Mouse (Mus musculus): ENCODE data around the gene Cyba. TPM values are rescaled to one million over a fixed set of nuclear protein-coding genes. Genes with fewer than 3 reads are reported as not detected.

Gene Cyba
- polyA plus RNA-seq, 1 experiment from 2014 or later, result 349 TPM

DNA sequence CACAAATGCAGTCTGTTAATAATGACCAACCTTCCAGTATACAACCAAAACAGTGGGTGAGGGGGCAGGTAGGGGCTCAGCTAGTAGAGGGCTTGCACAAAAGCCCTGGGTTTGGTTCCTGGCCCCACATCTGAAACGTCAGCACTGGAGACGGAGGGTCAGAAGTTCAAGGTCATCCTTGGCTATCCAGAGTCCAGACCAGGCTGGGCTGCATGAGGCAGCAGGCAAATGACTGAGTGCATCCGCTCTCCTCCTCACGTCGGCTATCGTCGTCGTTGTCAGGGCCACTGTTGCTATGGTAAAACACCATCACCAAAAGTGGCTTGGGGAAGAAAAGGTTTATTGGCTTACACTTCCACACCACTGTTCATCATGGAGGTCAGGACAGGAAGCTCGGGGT lies 18.4 kb downstream of the Cyba start:
- no peaks in the 10 kb centered on the region for H3K27me3 ChIP-seq (replicated peaks; ENCODE audit: control insufficient read depth, insufficient read depth, low read length)
- no peak overlapping the region for H3K4me3 ChIP-seq (ENCODE audit: low read length)
- H3K9ac ChIP-seq (ENCODE audit: low read depth, low read length), result no peak overlapping the region
- WGBS, result 79% methylated on average over 9 of the region's 9 CpGs
- no peaks in the 10 kb centered on the region for H3K9me3 ChIP-seq (ENCODE audit: control insufficient read depth, low read length)
- no peak overlapping the region for H3K4me2 ChIP-seq (ENCODE audit: low read depth, low read length)
- H3K36me3 ChIP-seq (ENCODE audit: control insufficient read depth, insufficient read depth, low read length), result peaks cover 26% of the 10 kb centered on the region
- H3K4me1 ChIP-seq (ENCODE audit: control insufficient read depth, insufficient read depth, low read length), result no peaks in the 10 kb centered on the region
- no peak overlapping the region for H3K27ac ChIP-seq (ENCODE audit: low read length)
- ATAC-seq, result no peak

DNA sequence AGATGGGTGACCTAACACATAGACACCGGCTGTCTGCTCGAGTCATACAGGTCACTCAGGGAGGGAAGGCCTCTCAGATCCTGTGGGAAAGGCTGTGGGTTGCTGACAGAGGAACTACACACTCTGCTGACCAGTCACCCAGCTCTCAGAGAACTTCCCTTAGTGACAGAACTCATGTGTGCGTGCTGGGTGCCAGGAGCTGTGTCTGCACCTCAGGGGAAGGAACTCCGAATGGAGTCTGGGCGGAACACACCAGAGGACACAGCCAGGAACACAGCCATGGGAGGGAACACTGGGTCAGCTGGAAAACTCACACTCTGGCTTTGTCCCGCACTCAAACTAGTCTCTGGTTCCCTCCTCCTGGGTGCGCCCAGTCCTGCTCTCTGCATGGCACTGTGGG lies 25.1 kb downstream of the Cyba start:
- peaks cover 54% of the 10 kb centered on the region for H3K36me3 ChIP-seq (ENCODE audit: control insufficient read depth, insufficient read depth, low read length)
- H3K27ac ChIP-seq (ENCODE audit: low read length), result no peak overlapping the region
- no peaks in the 10 kb centered on the region for H3K9me3 ChIP-seq (ENCODE audit: control insufficient read depth, low read length)
- no peak for ATAC-seq
- 0 out of 2 replicates have a peak, but pooled peaks cover 3% of the 10 kb centered on the region for H3K4me1 ChIP-seq (ENCODE audit: control insufficient read depth, insufficient read depth, low read length)
- WGBS, result 90% methylated on average over 7 of the region's 7 CpGs
- H3K27me3 ChIP-seq (replicated peaks; ENCODE audit: control insufficient read depth, insufficient read depth, low read length), result no peaks in the 10 kb centered on the region
- H3K4me2 ChIP-seq (ENCODE audit: low read depth, low read length), result no peak overlapping the region
- no peak overlapping the region for H3K9ac ChIP-seq (ENCODE audit: low read depth, low read length)
- H3K4me3 ChIP-seq (ENCODE audit: low read length), result no peak overlapping the region

- Histone ChIP-seq H3K9me3 (ENCODE audit: control insufficient read depth, low read length) (no peaks in the 10 kb centered on the region), H3K4me2 (ENCODE audit: low read depth, low read length) (no peak overlapping the region), H3K27me3 (replicated peaks; ENCODE audit: control insufficient read depth, insufficient read depth, low read length) (no peaks in the 10 kb centered on the region), H3K36me3 (ENCODE audit: control insufficient read depth, insufficient read depth, low read length) (peaks cover 47% of the 10 kb centered on the region), H3K4me3 (ENCODE audit: low read length) (no peak overlapping the region), H3K9ac (ENCODE audit: low read depth, low read length) (no peak overlapping the region), H3K4me1 (ENCODE audit: control insufficient read depth, insufficient read depth, low read length) (0 out of 2 replicates have a peak, but pooled peaks cover 3% of the 10 kb centered on the region), H3K27ac (ENCODE audit: low read length) (no peak overlapping the region)
- 71% methylated on average over 9 of the region's 9 CpGs for WGBS
- ATAC-seq, result peak; percentile 90
Observed at GRCm38 (mm10) chr8:122405146-122405805, 27.5 kb downstream of the Cyba start.

GRCm38 (mm10) chr8:122398186-122398585 lies 34.5 kb downstream of the Cyba start:
- H3K9ac ChIP-seq (ENCODE audit: low read depth, low read length), result no peak overlapping the region
- 0 out of 2 replicates have a peak, but pooled peaks cover 3% of the 10 kb centered on the region for H3K4me1 ChIP-seq (ENCODE audit: control insufficient read depth, insufficient read depth, low read length)
- no peaks in the 10 kb centered on the region for H3K9me3 ChIP-seq (ENCODE audit: control insufficient read depth, low read length)
- H3K27ac ChIP-seq (ENCODE audit: low read length), result no peak overlapping the region
- H3K4me2 ChIP-seq (ENCODE audit: low read depth, low read length), result no peak overlapping the region
- 92% methylated on average over 9 of the region's 9 CpGs for WGBS
- H3K27me3 ChIP-seq (replicated peaks; ENCODE audit: control insufficient read depth, insufficient read depth, low read length), result no peaks in the 10 kb centered on the region
- no peak overlapping the region for H3K4me3 ChIP-seq (ENCODE audit: low read length)
- ATAC-seq, result no peak
- H3K36me3 ChIP-seq (ENCODE audit: control insufficient read depth, insufficient read depth, low read length), result peaks cover 13% of the 10 kb centered on the region

DNA sequence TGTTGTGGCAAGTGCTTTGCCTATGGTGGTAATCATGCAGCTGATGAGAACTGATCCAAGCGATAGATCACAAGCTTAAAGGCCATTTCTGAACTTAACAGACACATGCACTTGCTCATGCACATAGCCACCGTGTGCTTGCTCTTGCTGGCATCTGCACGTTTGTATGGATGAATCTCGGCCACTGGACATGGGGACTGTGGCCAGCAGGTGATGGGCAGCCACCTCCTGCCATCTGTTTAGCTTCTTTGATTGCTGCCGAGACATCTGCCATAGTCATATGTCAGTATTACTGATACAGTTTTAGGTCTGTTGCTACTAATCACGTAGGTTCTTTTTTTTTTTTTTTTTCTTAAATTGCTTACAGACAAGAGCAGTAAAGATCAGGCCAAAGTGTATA lies 37.4 kb downstream of the Cyba start:
- 87% methylated on average over 6 of the region's 6 CpGs for WGBS
- Histone ChIP-seq H3K9me3 (ENCODE audit: control insufficient read depth, low read length) (no peaks in the 10 kb centered on the region), H3K4me1 (ENCODE audit: control insufficient read depth, insufficient read depth, low read length) (0 out of 2 replicates have a peak, but pooled peaks cover 3% of the 10 kb centered on the region), H3K9ac (ENCODE audit: low read depth, low read length) (no peak overlapping the region), H3K27me3 (replicated peaks; ENCODE audit: control insufficient read depth, insufficient read depth, low read length) (no peaks in the 10 kb centered on the region), H3K4me3 (ENCODE audit: low read length) (no peak overlapping the region), H3K4me2 (ENCODE audit: low read depth, low read length) (no peak overlapping the region), H3K36me3 (ENCODE audit: control insufficient read depth, insufficient read depth, low read length) (peaks cover 5% of the 10 kb centered on the region; the same call in 1 of the 2 replicates), H3K27ac (ENCODE audit: low read length) (no peak overlapping the region)
- no peak for ATAC-seq

- 0 out of 2 replicates have a peak overlapping the region, but pooled peaks have one; percentile 3 for H3K27ac ChIP-seq (ENCODE audit: low read length)
- H3K36me3 ChIP-seq (ENCODE audit: control insufficient read depth, insufficient read depth, low read length), result peaks cover 7% of the 10 kb centered on the region
- H3K4me3 ChIP-seq (ENCODE audit: low read length), result no peak overlapping the region
- H3K9me3 ChIP-seq (ENCODE audit: control insufficient read depth, low read length), result no peaks in the 10 kb centered on the region
- H3K4me1 ChIP-seq (ENCODE audit: control insufficient read depth, insufficient read depth, low read length), result 0 out of 2 replicates have a peak, but pooled peaks cover 3% of the 10 kb centered on the region
- no peaks in the 10 kb centered on the region for H3K27me3 ChIP-seq (replicated peaks; ENCODE audit: control insufficient read depth, insufficient read depth, low read length)
- peak; percentile 85 for ATAC-seq
- no peak overlapping the region for H3K9ac ChIP-seq (ENCODE audit: low read depth, low read length)
- H3K4me2 ChIP-seq (ENCODE audit: low read depth, low read length), result no peak overlapping the region
Observed at GRCm38 (mm10) chr8:122393717-122394116, 39.0 kb downstream of the Cyba start.

- Histone ChIP-seq H3K4me3 (ENCODE audit: low read length) (no peak overlapping the region), H3K36me3 (ENCODE audit: control insufficient read depth, insufficient read depth, low read length) (peaks cover 35% of the 10 kb centered on the region), H3K9me3 (ENCODE audit: control insufficient read depth, low read length) (no peaks in the 10 kb centered on the region), H3K27ac (ENCODE audit: low read length) (no peak overlapping the region), H3K4me2 (ENCODE audit: low read depth, low read length) (no peak overlapping the region), H3K9ac (ENCODE audit: low read depth, low read length) (no peak overlapping the region), H3K4me1 (ENCODE audit: control insufficient read depth, insufficient read depth, low read length) (0 out of 2 replicates have a peak, but pooled peaks cover 3% of the 10 kb centered on the region), H3K27me3 (replicated peaks; ENCODE audit: control insufficient read depth, insufficient read depth, low read length) (no peaks in the 10 kb centered on the region)
- ATAC-seq, result no peak
- 77% methylated on average over 3 of the region's 3 CpGs for WGBS
Observed at GRCm38 (mm10) chr8:122390758-122391157, 42.0 kb downstream of the Cyba start.

DNA sequence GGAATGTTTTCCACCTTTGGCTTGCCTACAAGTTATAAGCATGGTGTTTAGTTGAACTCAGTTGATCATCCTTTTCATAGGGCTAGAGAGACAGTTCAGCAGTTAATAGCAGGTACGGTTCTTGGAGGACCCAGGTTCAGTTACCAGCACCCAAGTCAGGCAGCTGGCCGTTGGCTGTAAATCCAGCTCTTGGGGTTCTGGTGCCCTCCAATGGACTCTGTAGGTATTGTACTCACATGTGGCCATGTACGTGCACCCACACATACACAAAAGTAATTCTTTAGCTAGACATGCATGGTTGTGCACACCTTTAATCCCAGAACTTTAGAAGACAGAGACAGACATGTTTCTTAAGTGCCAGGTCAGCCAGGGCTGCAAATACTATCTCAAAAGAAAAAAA lies 43.4 kb downstream of the Cyba start:
- no peaks in the 10 kb centered on the region for H3K27me3 ChIP-seq (replicated peaks; ENCODE audit: control insufficient read depth, insufficient read depth, low read length)
- ATAC-seq, result no peak
- peaks cover 42% of the 10 kb centered on the region for H3K36me3 ChIP-seq (ENCODE audit: control insufficient read depth, insufficient read depth, low read length)
- H3K4me2 ChIP-seq (ENCODE audit: low read depth, low read length), result no peak overlapping the region
- H3K4me1 ChIP-seq (ENCODE audit: control insufficient read depth, insufficient read depth, low read length), result 0 out of 2 replicates have a peak, but pooled peaks cover 3% of the 10 kb centered on the region
- H3K27ac ChIP-seq (ENCODE audit: low read length), result no peak overlapping the region
- 80% methylated on average over 3 of the region's 3 CpGs for WGBS
- no peak overlapping the region for H3K9ac ChIP-seq (ENCODE audit: low read depth, low read length)
- H3K4me3 ChIP-seq (ENCODE audit: low read length), result no peak overlapping the region
- H3K9me3 ChIP-seq (ENCODE audit: control insufficient read depth, low read length), result no peaks in the 10 kb centered on the region

DNA sequence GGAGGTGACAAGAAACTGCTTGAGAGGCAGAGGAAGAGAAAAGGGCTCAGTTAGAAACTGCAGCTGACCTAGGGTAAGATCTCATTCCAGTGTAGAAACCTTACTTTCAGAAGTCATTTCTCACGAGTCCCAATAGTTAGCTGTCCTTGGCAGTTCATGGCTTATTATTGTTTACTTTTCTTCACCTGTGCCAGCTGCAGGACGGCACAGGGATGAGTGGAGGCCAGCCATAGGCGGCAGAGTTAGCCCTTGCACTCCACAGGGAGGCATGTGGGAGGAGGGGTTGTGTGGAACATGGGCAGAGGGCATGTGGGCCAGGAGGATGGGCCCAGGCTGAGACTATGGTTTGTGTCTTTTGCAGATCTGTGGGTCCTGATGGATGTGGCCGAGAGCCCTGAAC lies 49.7 kb downstream of the Cyba start:
- Histone ChIP-seq H3K36me3 (ENCODE audit: control insufficient read depth, insufficient read depth, low read length) (peaks cover 37% of the 10 kb centered on the region), H3K4me2 (ENCODE audit: low read depth, low read length) (no peak overlapping the region), H3K4me3 (ENCODE audit: low read length) (no peak overlapping the region), H3K9ac (ENCODE audit: low read depth, low read length) (peak overlapping the region; percentile 29; the same call in 1 of the 2 replicates), H3K4me1 (ENCODE audit: control insufficient read depth, insufficient read depth, low read length) (peaks cover 7% of the 10 kb centered on the region), H3K27me3 (replicated peaks; ENCODE audit: control insufficient read depth, insufficient read depth, low read length) (no peaks in the 10 kb centered on the region), H3K9me3 (ENCODE audit: control insufficient read depth, low read length) (no peaks in the 10 kb centered on the region), H3K27ac (ENCODE audit: low read length) (no peak overlapping the region)
- 64% methylated on average over 4 of the region's 4 CpGs for WGBS
- no peak for ATAC-seq
